Mouse (Mus musculus) stomach, postnatal 0 days (tissue): ENCODE data around the gene Neurl4. TPM values are rescaled to one million over a fixed set of nuclear protein-coding genes. Genes with fewer than 3 reads are reported as not detected.

Source experiments
- ATAC-seq: fragments of 200-750 bp; cut with Nextera tagmentation; 2 replicates; pipeline ENCODE4 v1.8.0; 2017; ENCODE audit not compliant: low FRiP score, low TSS enrichment
- DNase-seq: peaks from one replicate; pipeline ENCODE4 v3.0.0-alpha.2; 2016; ENCODE audit warnings: low spot score
- H3K27ac ChIP-seq: fragments of 300-500 bp; sonication (generic); replicated peaks from 2 replicates; pipeline ENCODE4 v1.5.1; 2014; ENCODE audit warnings: mild to moderate bottlenecking, control low read depth
- H3K27me3 ChIP-seq: fragments of 300-500 bp; sonication (generic); 2 replicates; pipeline ENCODE4 v1.6.1; 2014; ENCODE audit warnings: low read length; ENCODE audit not compliant: control insufficient read depth, insufficient read depth
- H3K36me3 ChIP-seq: fragments of 300-500 bp; sonication (generic); 2 replicates; pipeline ENCODE4 v1.6.1; 2014; ENCODE audit warnings: low read length, mixed read lengths; ENCODE audit not compliant: control insufficient read depth, insufficient read depth
- H3K4me1 ChIP-seq: fragments of 300-500 bp; sonication (generic); replicated peaks from 2 replicates; pipeline ENCODE4 v1.6.1; 2014; ENCODE audit warnings: antibody characterized with exemption; ENCODE audit not compliant: control insufficient read depth, insufficient read depth
- H3K4me2 ChIP-seq: fragments of 300-500 bp; sonication (generic); replicated peaks from 2 replicates; pipeline ENCODE4 v1.6.1; 2014; ENCODE audit warnings: low read depth, mild to moderate bottlenecking, control low read depth, moderate library complexity
- H3K4me3 ChIP-seq: fragments of 300-500 bp; sonication (generic); 2 replicates; pipeline ENCODE4 v1.5.1; 2014; ENCODE audit warnings: low read depth, low read length, control low read depth
- H3K9ac ChIP-seq: fragments of 300-500 bp; sonication (generic); 2 replicates; pipeline ENCODE4 v1.6.1; 2014; ENCODE audit warnings: mild to moderate bottlenecking, low read length, control low read depth, mixed read lengths
- H3K9me3 ChIP-seq: fragments of 300-500 bp; sonication (generic); 2 replicates; pipeline ENCODE4 v1.6.1; 2016; ENCODE audit warnings: low read length; ENCODE audit not compliant: control insufficient read depth
- CTCF ChIP-seq: IDR thresholded peaks from 2 replicates; pipeline ENCODE4 v1.5.1; 2016; ENCODE audit warnings: antibody characterized with exemption, low read depth, mild to moderate bottlenecking, moderate library complexity
- EP300 ChIP-seq: optimal IDR thresholded peaks from 2 replicates; pipeline ENCODE3; 2016; ENCODE audit warnings: antibody characterized with exemption
- WGBS: fragments of 180-500 bp; shearing (Covaris S2); extraction: QIAGEN DNeasy Blood & Tissue Kit; methylation state at CpG from one replicate; pipeline ENCODE4 v1.1.7; 2014; 5-methylcytosine and 5-hydroxymethylcytosine counted together
- polyA plus RNA-seq: library from polyadenylated mRNA; unstranded; fragments of >200 nt; fragmentation: Nextera tagmentation; extraction: Ambion mirVana; gene quantifications from 2 replicates; pipeline ENCODE4 v1.2.1, GENCODE M21; 2015

The Neurl4 gene
- polyA plus RNA-seq, 1 experiment from 2014 or later = 2.3 TPM

DNA sequence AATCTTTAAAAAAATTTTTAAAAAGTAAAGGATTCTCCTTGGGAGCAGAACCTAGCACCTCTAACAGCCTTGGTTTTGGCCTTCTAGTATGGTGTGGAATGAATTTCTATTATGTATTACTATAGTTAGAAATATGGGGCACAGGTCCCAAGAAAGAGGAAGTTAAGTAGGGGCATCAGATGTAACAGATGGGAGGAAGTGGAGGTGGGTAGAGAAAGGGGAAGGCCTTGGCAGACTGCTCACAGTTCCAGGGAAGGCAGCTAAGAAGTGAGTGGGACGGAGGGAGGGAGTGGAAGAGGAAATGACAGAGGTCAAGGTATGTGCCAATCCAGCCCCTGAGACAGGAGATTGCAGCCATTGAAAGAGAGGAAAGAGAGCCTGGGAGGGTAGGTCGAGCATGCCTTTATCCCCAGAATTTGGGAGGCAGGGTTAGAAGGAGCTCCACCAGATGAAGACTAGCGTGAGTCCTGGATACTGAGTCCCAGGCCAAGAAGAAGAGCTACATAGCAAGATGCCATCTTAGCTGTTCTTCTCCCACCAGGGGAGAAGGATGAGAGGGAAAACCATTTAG lies 30.2 kb downstream of the Neurl4 start:
- ATAC-seq (no peak), DNase-seq (no peak)
- no peak overlapping the region for H3K27ac ChIP-seq
- H3K4me3 ChIP-seq = no peak overlapping the region
- WGBS = 77% methylated on average over 3 of the region's 3 CpGs
- peaks cover 3% of the 10 kb centered on the region for H3K4me1 ChIP-seq
- no peak overlapping the region for H3K9ac ChIP-seq
- no peak overlapping the region for H3K4me2 ChIP-seq
- no peaks in the 10 kb centered on the region for H3K36me3 ChIP-seq
- H3K9me3 ChIP-seq = no peaks in the 10 kb centered on the region
- TF ChIP-seq EP300 (no peak), CTCF (no peak)
- no peaks in the 10 kb centered on the region for H3K27me3 ChIP-seq

DNA sequence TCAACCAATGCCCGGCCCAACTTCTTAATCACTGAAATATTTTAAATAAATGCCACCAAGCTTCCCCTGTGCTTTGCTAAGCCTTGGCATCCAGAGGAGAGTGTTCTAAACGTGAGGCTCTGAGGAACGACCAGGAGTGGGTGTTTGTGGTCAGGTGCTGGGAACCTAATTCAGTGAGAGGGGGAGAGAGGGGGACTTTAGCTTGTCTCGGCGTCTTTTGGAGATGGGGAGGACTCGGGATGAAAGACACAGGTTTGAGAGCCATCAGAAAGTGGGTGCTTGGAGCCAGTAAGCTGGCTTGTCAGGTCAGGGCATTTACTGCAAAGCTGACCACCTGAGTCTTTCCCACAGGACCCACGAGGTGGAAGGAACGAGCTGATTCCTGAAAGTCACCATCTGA lies 30.9 kb downstream of the Neurl4 start:
- no peak for DNase-seq
- Histone ChIP-seq H3K4me2 (no peak overlapping the region), H3K4me1 (peaks cover 4% of the 10 kb centered on the region), H3K9ac (no peak overlapping the region), H3K9me3 (no peaks in the 10 kb centered on the region), H3K27me3 (no peaks in the 10 kb centered on the region), H3K36me3 (no peaks in the 10 kb centered on the region), H3K27ac (no peak overlapping the region), H3K4me3 (no peak overlapping the region)
- ATAC-seq = no peak
- no peak for TF ChIP-seq CTCF
- TF ChIP-seq EP300 = no peak
- 69% methylated on average over 8 of the region's 8 CpGs for WGBS

DNA sequence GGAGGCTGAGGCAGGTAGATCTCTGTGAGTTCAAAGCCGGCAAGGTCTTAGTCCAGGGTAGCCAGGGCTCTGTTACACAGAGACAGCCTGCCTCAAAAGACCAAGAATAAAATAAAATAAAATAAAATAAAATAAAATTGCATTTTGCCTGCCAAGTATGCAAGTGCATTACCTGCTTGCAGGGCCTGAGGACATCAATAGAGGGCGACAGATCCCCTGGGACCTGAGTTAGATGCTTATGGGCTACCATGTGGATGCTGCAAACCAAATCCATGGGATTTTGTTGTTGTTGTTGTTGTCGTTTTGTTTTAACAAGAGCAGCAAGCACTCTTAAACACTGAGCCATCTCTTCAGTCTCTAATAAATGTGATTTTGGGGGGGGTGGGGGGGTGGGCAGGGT lies 31.4 kb downstream of the Neurl4 start:
- no peak overlapping the region for H3K9ac ChIP-seq
- no peaks in the 10 kb centered on the region for H3K9me3 ChIP-seq
- ATAC-seq (no peak), DNase-seq (no peak)
- no peak overlapping the region for H3K27ac ChIP-seq
- no peaks in the 10 kb centered on the region for H3K36me3 ChIP-seq
- WGBS = 41% methylated on average over 3 of the region's 3 CpGs
- TF ChIP-seq CTCF = peak; percentile 46
- TF ChIP-seq EP300 = no peak
- no peak overlapping the region for H3K4me2 ChIP-seq
- H3K4me1 ChIP-seq = peaks cover 4% of the 10 kb centered on the region
- no peak overlapping the region for H3K4me3 ChIP-seq
- H3K27me3 ChIP-seq = no peaks in the 10 kb centered on the region

DNA sequence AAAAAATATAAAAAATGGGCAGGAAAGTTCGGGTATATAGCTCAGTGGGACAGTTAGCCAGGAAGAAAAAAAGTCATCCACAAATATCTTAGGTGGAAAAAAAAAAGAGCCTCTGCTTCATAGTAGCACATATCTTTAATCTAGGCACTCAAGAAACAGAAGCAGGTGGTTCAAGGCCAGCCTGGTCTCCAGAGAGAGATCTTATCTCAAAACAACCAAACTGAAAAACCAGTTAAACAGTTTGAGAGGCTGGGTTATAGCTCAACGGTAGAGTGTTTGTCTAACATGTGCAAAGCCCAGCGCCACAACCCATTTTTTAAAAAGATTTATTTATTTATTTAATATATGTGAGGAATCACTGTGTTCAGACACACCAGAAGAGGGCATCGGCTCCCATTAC lies 32.2 kb downstream of the Neurl4 start:
- peaks cover 4% of the 10 kb centered on the region for H3K4me1 ChIP-seq
- H3K9me3 ChIP-seq = no peaks in the 10 kb centered on the region
- no peak for ATAC-seq
- TF ChIP-seq EP300 = no peak
- TF ChIP-seq CTCF = no peak
- H3K9ac ChIP-seq = no peak overlapping the region
- no peaks in the 10 kb centered on the region for H3K27me3 ChIP-seq
- DNase-seq = no peak
- no peaks in the 10 kb centered on the region for H3K36me3 ChIP-seq
- no peak overlapping the region for H3K4me3 ChIP-seq
- H3K27ac ChIP-seq = no peak overlapping the region
- 60% methylated on average over 4 of the region's 4 CpGs for WGBS
- no peak overlapping the region for H3K4me2 ChIP-seq

DNA sequence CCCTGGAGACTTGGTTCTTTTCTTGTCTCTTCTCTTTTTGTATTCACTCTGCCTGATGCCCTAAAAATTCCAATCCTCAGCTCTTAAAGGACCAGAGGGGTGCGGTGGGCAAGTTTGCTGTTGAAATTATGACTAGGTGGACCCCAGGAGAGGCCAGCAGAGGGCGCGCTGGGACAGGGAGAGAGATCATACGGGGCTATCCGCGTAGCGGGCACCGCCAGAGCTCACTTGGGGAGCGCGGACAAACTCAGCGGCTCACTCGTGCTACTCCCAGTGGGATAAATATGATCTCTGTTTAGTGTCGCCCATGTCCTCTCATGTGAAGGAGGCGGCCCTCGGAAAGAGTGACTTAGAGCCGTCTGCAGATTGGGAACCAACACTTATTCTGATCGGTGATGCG lies 33.3 kb downstream of the Neurl4 start:
- H3K4me1 ChIP-seq = peaks cover 6% of the 10 kb centered on the region
- no peaks in the 10 kb centered on the region for H3K27me3 ChIP-seq
- no peaks in the 10 kb centered on the region for H3K36me3 ChIP-seq
- no peak overlapping the region for H3K4me3 ChIP-seq
- no peak overlapping the region for H3K9ac ChIP-seq
- 0 out of 2 replicates have a peak overlapping the region, but pooled peaks have one; percentile 4 for H3K4me2 ChIP-seq
- peak; percentile 93 for DNase-seq
- no peak overlapping the region for H3K27ac ChIP-seq
- H3K9me3 ChIP-seq = no peaks in the 10 kb centered on the region
- 1% methylated on average over 18 of the region's 18 CpGs for WGBS
- peak; percentile 63 for ATAC-seq
- peak; percentile 94 for TF ChIP-seq CTCF
- no peak for TF ChIP-seq EP300

DNA sequence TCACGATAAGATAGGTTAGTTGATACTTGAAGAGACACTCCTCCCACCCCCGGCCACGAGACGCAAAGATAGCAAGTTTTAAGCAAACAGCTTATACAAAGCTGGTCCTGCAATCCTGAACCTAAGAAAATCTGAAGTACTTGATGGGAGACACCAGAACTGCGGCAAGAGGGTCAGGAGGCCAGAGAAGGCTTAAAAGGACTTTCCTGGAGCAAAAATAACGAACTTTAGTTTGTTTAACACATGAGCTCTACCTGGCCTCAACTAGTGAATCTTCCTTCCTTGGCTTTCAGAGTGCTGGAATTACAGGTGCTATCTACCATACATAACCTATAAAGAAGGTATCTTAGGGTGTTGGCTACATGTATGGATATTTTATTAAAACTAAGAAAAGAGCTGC lies 33.8 kb downstream of the Neurl4 start:
- no peaks in the 10 kb centered on the region for H3K36me3 ChIP-seq
- peaks cover 6% of the 10 kb centered on the region for H3K4me1 ChIP-seq
- 15% methylated on average over 6 of the region's 6 CpGs for WGBS
- H3K27me3 ChIP-seq = no peaks in the 10 kb centered on the region
- TF ChIP-seq EP300 = no peak
- TF ChIP-seq CTCF = no peak
- H3K4me3 ChIP-seq = no peak overlapping the region
- ATAC-seq = no peak
- no peak for DNase-seq
- H3K9ac ChIP-seq = no peak overlapping the region
- H3K9me3 ChIP-seq = no peaks in the 10 kb centered on the region
- no peak overlapping the region for H3K27ac ChIP-seq
- 0 out of 2 replicates have a peak overlapping the region, but pooled peaks have one; percentile 4 for H3K4me2 ChIP-seq
